ENCODE assay signal across 18 mouse cellular contexts in genomic region chr6:102161186-102161585, GRCm38 (mm10).
"Had no signal": no experiment of that assay in that cellular context is flagged by ENCODE, and none has a peak within 500 bp of the region (broad histone marks: within the 10 kb centered on the region; RNA-seq: fewer than 3 reads in every experiment).

No protein-coding gene starts in this region.

- H3K9ac ChIP-seq: lung, embryonic 14.5 days; midbrain, embryonic 12.5 days; neural tube, embryonic 13.5 days; neural tube, embryonic 15.5 days had no signal

- ATAC-seq: midbrain, embryonic 16.5 days had no signal

- H3K4me1 ChIP-seq: midbrain, embryonic 12.5 days; neural tube, embryonic 13.5 days; neural tube, embryonic 15.5 days had no signal

- H3K4me3 ChIP-seq: midbrain, embryonic 10.5 days; midbrain, embryonic 12.5 days; myocyte; neural tube, embryonic 13.5 days; neural tube, embryonic 15.5 days had no signal

- H3K27ac ChIP-seq: midbrain, embryonic 10.5 days; midbrain, embryonic 12.5 days; neural tube, embryonic 13.5 days; neural tube, embryonic 15.5 days had no signal

- DNase-seq: lung, adult 18-20 months; lung, embryonic 14.5 days; lung, postnatal 10 days; lung, postnatal 4 days; midbrain, embryonic 14.5 days; right cerebral cortex, adult 18-20 months; right cerebral cortex, postnatal 25 days; right cerebral cortex, postnatal 4 days; spleen, adult 18-20 months; thymus, adult 18-20 months; thymus, postnatal 14 days; thymus, postnatal 36 days had no signal

- H3K36me3 ChIP-seq: midbrain, embryonic 10.5 days; midbrain, embryonic 12.5 days; neural tube, embryonic 13.5 days; neural tube, embryonic 15.5 days had no signal

- H3K27me3 ChIP-seq: midbrain, embryonic 12.5 days; neural tube, embryonic 13.5 days; neural tube, embryonic 15.5 days had no signal

- H3K4me2 ChIP-seq: lung, embryonic 14.5 days; midbrain, embryonic 12.5 days; neural tube, embryonic 13.5 days; neural tube, embryonic 15.5 days had no signal

- H3K9me3 ChIP-seq: midbrain, embryonic 10.5 days; midbrain, embryonic 12.5 days; neural tube, embryonic 13.5 days; neural tube, embryonic 15.5 days had no signal
